Mouse (Mus musculus) liver, embryonic 15.5 days (tissue): ENCODE results near the gene E130311K13Rik. TPM values are rescaled to one million over a fixed set of nuclear protein-coding genes. Genes with fewer than 3 reads are reported as not detected.

Experiments
- ATAC-seq: fragments of 200-750 bp; cut with Nextera tagmentation; 2 replicates; pipeline ENCODE4 v1.8.0; 2017; ENCODE audit warnings: moderate number of reproducible peaks, mild to moderate bottlenecking, moderate library complexity; ENCODE audit not compliant: insufficient read depth
- H3K27ac ChIP-seq: fragments of 300-500 bp; sonication (generic); replicated peaks from 2 replicates; pipeline ENCODE4 v1.5.1; 2015; ENCODE audit warnings: mild to moderate bottlenecking, inconsistent platforms
- H3K27me3 ChIP-seq: fragments of 300-500 bp; sonication (generic); 2 replicates; pipeline ENCODE4 v1.6.1; 2015; ENCODE audit warnings: mild to moderate bottlenecking, inconsistent platforms
- H3K36me3 ChIP-seq: fragments of 300-500 bp; sonication (generic); replicated peaks from 2 replicates; pipeline ENCODE4 v1.6.1; 2015; ENCODE audit warnings: moderate library complexity, mild to moderate bottlenecking, inconsistent platforms
- H3K4me1 ChIP-seq: fragments of 300-500 bp; sonication (generic); replicated peaks from 2 replicates; pipeline ENCODE4 v1.6.1; 2015; ENCODE audit warnings: inconsistent platforms
- H3K4me2 ChIP-seq: fragments of 300-500 bp; sonication (generic); 2 replicates; pipeline ENCODE4 v1.6.1; 2015; ENCODE audit warnings: moderate library complexity, mild to moderate bottlenecking, inconsistent platforms
- H3K4me3 ChIP-seq: fragments of 300-500 bp; sonication (generic); replicated peaks from 2 replicates; pipeline ENCODE4 v1.5.1; 2015; ENCODE audit warnings: mild to moderate bottlenecking, inconsistent platforms
- H3K9ac ChIP-seq: fragments of 300-500 bp; sonication (generic); 2 replicates; pipeline ENCODE4 v1.6.1; 2015; ENCODE audit warnings: moderate library complexity, mild to moderate bottlenecking, inconsistent platforms
- H3K9me3 ChIP-seq: fragments of 300-500 bp; sonication (generic); replicated peaks from 2 replicates; pipeline ENCODE4 v1.6.1; 2016; ENCODE audit warnings: inconsistent platforms
- WGBS: fragments of 180-500 bp; shearing (Covaris S2); methylation state at CpG from one replicate; pipeline ENCODE4 v1.1.7; 2015; ENCODE audit warnings: mixed read lengths; ENCODE audit not compliant: insufficient replicate concordance; 5-methylcytosine and 5-hydroxymethylcytosine counted together
- polyA plus RNA-seq: library from polyadenylated mRNA; unstranded; fragments of >200 nt; fragmentation: Nextera tagmentation; extraction: Ambion mirVana; gene quantifications from 2 replicates; pipeline ENCODE4 v1.2.1, GENCODE M21; 2015

E130311K13Rik gene
- polyA plus RNA-seq, 1 experiment from 2014 or later: 1.5 TPM

GRCm38 (mm10) chr3:63938928-63939327, 9.7 kb upstream of the E130311K13Rik start:
- no peak overlapping the region for H3K4me3 ChIP-seq
- ATAC-seq: no peak
- WGBS: 71% methylated on average over 2 of the region's 2 CpGs

GRCm38 (mm10) chr3:63919634-63920033, 9.6 kb downstream of the E130311K13Rik start:
- no peak overlapping the region for H3K27ac ChIP-seq
- WGBS: 51% methylated on average over 3 of the region's 3 CpGs
- H3K9me3 ChIP-seq: no peaks in the 10 kb centered on the region
- H3K4me1 ChIP-seq: no peaks in the 10 kb centered on the region
- H3K36me3 ChIP-seq: no peaks in the 10 kb centered on the region
- H3K4me3 ChIP-seq: no peak overlapping the region
- H3K9ac ChIP-seq: no peak overlapping the region
- no peak overlapping the region for H3K4me2 ChIP-seq
- no peak for ATAC-seq
- no peaks in the 10 kb centered on the region for H3K27me3 ChIP-seq

More at GRCm38 (mm10) chr3:63938928-63939327, 9.7 kb upstream of the E130311K13Rik start:
- Histone ChIP-seq H3K4me2 (no peak overlapping the region), H3K27ac (no peak overlapping the region), H3K9me3 (no peaks in the 10 kb centered on the region), H3K27me3 (no peaks in the 10 kb centered on the region), H3K4me1 (no peaks in the 10 kb centered on the region), H3K9ac (no peak overlapping the region), H3K36me3 (peaks cover 3% of the 10 kb centered on the region; the same call in 1 of the 2 replicates)

GRCm38 (mm10) chr3:63910301-63910700, 19.0 kb downstream of the E130311K13Rik start:
- H3K4me1 ChIP-seq: no peaks in the 10 kb centered on the region
- no peak overlapping the region for H3K27ac ChIP-seq
- no peak overlapping the region for H3K9ac ChIP-seq
- WGBS: 64% methylated on average over 4 of the region's 4 CpGs
- H3K9me3 ChIP-seq: no peaks in the 10 kb centered on the region
- peaks cover 5% of the 10 kb centered on the region for H3K27me3 ChIP-seq
- no peak overlapping the region for H3K4me3 ChIP-seq
- no peak overlapping the region for H3K4me2 ChIP-seq
- no peak for ATAC-seq
- H3K36me3 ChIP-seq: no peaks in the 10 kb centered on the region

GRCm38 (mm10) chr3:63905241-63905640, 24.0 kb downstream of the E130311K13Rik start:
- Histone ChIP-seq H3K27me3 (peaks cover 18% of the 10 kb centered on the region), H3K4me2 (peak overlapping the region; percentile 50), H3K4me1 (no peaks in the 10 kb centered on the region), H3K27ac (no peak overlapping the region), H3K36me3 (no peaks in the 10 kb centered on the region), H3K9me3 (no peaks in the 10 kb centered on the region), H3K9ac (no peak overlapping the region), H3K4me3 (peak overlapping the region; percentile 15; the same call in 1 of the 2 replicates)
- ATAC-seq: no peak
- 2% methylated on average over 18 of the region's 18 CpGs for WGBS

GRCm38 (mm10) chr3:63904157-63904556, 25.1 kb downstream of the E130311K13Rik start:
- ATAC-seq: no peak
- Histone ChIP-seq H3K9me3 (no peaks in the 10 kb centered on the region), H3K27ac (no peak overlapping the region), H3K9ac (no peak overlapping the region), H3K4me1 (no peaks in the 10 kb centered on the region), H3K4me3 (no peak overlapping the region), H3K27me3 (peaks cover 29% of the 10 kb centered on the region), H3K36me3 (no peaks in the 10 kb centered on the region), H3K4me2 (no peak overlapping the region)
- 55% methylated on average over 2 of the region's 2 CpGs for WGBS

GRCm38 (mm10) chr3:63900021-63900571, 29.2 kb downstream of the E130311K13Rik start:
- H3K4me2 ChIP-seq: peak overlapping the region; percentile 74
- H3K4me1 ChIP-seq: 0 out of 2 replicates have a peak, but pooled peaks cover 5% of the 10 kb centered on the region
- 10% methylated on average over 12 of the region's 12 CpGs for WGBS
- no peak for ATAC-seq
- H3K9ac ChIP-seq: no peak overlapping the region
- H3K4me3 ChIP-seq: no peak overlapping the region
- no peak overlapping the region for H3K27ac ChIP-seq
- no peaks in the 10 kb centered on the region for H3K9me3 ChIP-seq
- H3K36me3 ChIP-seq: no peaks in the 10 kb centered on the region
- H3K27me3 ChIP-seq: peaks cover 36% of the 10 kb centered on the region

GRCm38 (mm10) chr3:63899309-63899695, 30.0 kb downstream of the E130311K13Rik start, which contains the start of gene Plch1:
TSS of gene Plch1 (minus strand) at chr3:63899472.
- no peak within 1 kb of the TSS for H3K9ac ChIP-seq
- H3K4me3 ChIP-seq: peak within 1 kb of the TSS; percentile 46
- 0 out of 2 replicates have a peak, but pooled peaks have one; percentile 22 for ATAC-seq
- H3K36me3 ChIP-seq: no peaks in the 10 kb centered on the region
- no peak within 1 kb of the TSS for H3K27ac ChIP-seq
- 0 out of 2 replicates have a peak, but pooled peaks cover 5% of the 10 kb centered on the region for H3K4me1 ChIP-seq
- peaks cover 31% of the 10 kb centered on the region for H3K27me3 ChIP-seq
- no peaks in the 10 kb centered on the region for H3K9me3 ChIP-seq
- under 1% methylated on average over 12 of the region's 12 CpGs for WGBS
- H3K4me2 ChIP-seq: peak within 1 kb of the TSS; percentile 74

GRCm38 (mm10) chr3:63898581-63899308, 30.5 kb downstream of the E130311K13Rik start:
- Histone ChIP-seq H3K4me1 (0 out of 2 replicates have a peak, but pooled peaks cover 5% of the 10 kb centered on the region), H3K27ac (no peak overlapping the region), H3K27me3 (peaks cover 28% of the 10 kb centered on the region), H3K4me3 (peak overlapping the region; percentile 46), H3K36me3 (no peaks in the 10 kb centered on the region), H3K4me2 (peak overlapping the region; percentile 74), H3K9ac (no peak overlapping the region), H3K9me3 (no peaks in the 10 kb centered on the region)
- WGBS: under 1% methylated on average over 41 of the region's 41 CpGs
- peak; percentile 28; the same call in 1 of the 2 replicates for ATAC-seq

GRCm38 (mm10) chr3:63897177-63897576, 32.1 kb downstream of the E130311K13Rik start:
- Histone ChIP-seq H3K27ac (no peak overlapping the region), H3K36me3 (no peaks in the 10 kb centered on the region), H3K9ac (no peak overlapping the region), H3K27me3 (peaks cover 28% of the 10 kb centered on the region), H3K4me3 (no peak overlapping the region), H3K9me3 (no peaks in the 10 kb centered on the region), H3K4me1 (0 out of 2 replicates have a peak, but pooled peaks cover 5% of the 10 kb centered on the region), H3K4me2 (no peak overlapping the region)
- 33% methylated on average over 1 of the region's 1 CpGs for WGBS
- no peak for ATAC-seq

GRCm38 (mm10) chr3:63896303-63896702, 33.0 kb downstream of the E130311K13Rik start:
- no peak for ATAC-seq
- Histone ChIP-seq H3K4me3 (no peak overlapping the region), H3K27ac (no peak overlapping the region), H3K4me2 (no peak overlapping the region), H3K9me3 (no peaks in the 10 kb centered on the region), H3K36me3 (no peaks in the 10 kb centered on the region), H3K4me1 (0 out of 2 replicates have a peak, but pooled peaks cover 5% of the 10 kb centered on the region), H3K9ac (no peak overlapping the region), H3K27me3 (peaks cover 28% of the 10 kb centered on the region)
- 72% methylated on average over 4 of the region's 4 CpGs for WGBS

- no peak overlapping the region for H3K4me2 ChIP-seq
- no peaks in the 10 kb centered on the region for H3K36me3 ChIP-seq
- no peak overlapping the region for H3K9ac ChIP-seq
- H3K9me3 ChIP-seq: no peaks in the 10 kb centered on the region
- no peak overlapping the region for H3K27ac ChIP-seq
- H3K4me1 ChIP-seq: 0 out of 2 replicates have a peak, but pooled peaks cover 5% of the 10 kb centered on the region
- no peak for ATAC-seq
- 33% methylated on average over 2 of the region's 2 CpGs for WGBS
- H3K4me3 ChIP-seq: no peak overlapping the region
- peaks cover 28% of the 10 kb centered on the region for H3K27me3 ChIP-seq
These were observed 33.5 kb downstream of the E130311K13Rik start for GRCm38 (mm10) chr3:63895786-63896185.
